Mouse (Mus musculus) embryonic stem cell, embryonic (primary cell): ENCODE measurements around the gene AC134908.4.

ENCODE experiments used
- CTCF ChIA-PET, 4 experiments: fragments of 300-600 bp in 2 of 4; fragments of 350-600 bp in 2 of 4; sonication (Branson Sonifier 250); formaldehyde crosslinking; loops; one replicate each; lab custom pipeline; 2022; ENCODE audit warnings: inconsistent platforms in 2 of 4; lab: Charles Lee
- POLR2A ChIA-PET, 4 experiments: fragments of 300-600 bp in 2 of 4; fragments of 350-600 bp in 2 of 4; sonication (Branson Sonifier 250); formaldehyde crosslinking; loops; one replicate each; lab custom pipeline; 2022; ENCODE audit warnings: antibody characterized with exemption in 4 of 4, inconsistent platforms in 1 of 4; lab: Charles Lee

Gene AC134908.4

DNA sequence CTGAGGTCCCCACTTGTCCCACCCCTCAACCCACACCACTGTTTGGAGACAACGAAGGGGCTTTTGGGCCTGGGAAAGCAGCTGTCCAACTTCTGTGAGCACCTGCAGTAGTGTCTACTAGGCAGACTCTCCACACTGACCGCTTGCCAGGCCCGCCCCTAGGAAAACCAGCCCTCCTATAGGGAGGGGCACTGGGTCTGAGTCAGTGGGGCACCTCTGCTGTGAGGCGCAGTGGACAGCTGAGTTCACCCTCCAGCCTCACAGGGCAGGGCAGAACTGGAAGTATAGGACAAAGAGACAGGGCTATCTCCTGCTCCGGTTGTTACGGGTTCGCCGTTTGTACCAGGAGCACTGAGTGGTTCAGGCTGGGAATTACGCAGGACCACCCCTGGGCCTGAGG lies 41.2 kb downstream of the AC134908.4 start, which contains the start of gene Msln:
Msln (minus strand) TSS at position 138 of the 400 bp plus-strand sequence.
- POLR2A ChIA-PET = interaction anchor here in 3 of 4 experiments (0.8 to 11.8 kb wide), 21 partner anchors 9 to 79 kb away, joined by 3 to 137 read pairs (median 4); partner anchors contain the start of genes Chtf18 (in 3 of the 3), Rpusd1 (in 3 of the 3), Metrn (in 2 of the 3) and Haghl (in 1 of the 3)
- CTCF ChIA-PET = interaction anchor here in 3 of 4 experiments (0.8 to 2.6 kb wide), 8 partner anchors 10 to 47 kb away, joined by 3 to 8 read pairs (median 5); partner anchors contain the start of gene Narfl (in 2 of the 3)

DNA sequence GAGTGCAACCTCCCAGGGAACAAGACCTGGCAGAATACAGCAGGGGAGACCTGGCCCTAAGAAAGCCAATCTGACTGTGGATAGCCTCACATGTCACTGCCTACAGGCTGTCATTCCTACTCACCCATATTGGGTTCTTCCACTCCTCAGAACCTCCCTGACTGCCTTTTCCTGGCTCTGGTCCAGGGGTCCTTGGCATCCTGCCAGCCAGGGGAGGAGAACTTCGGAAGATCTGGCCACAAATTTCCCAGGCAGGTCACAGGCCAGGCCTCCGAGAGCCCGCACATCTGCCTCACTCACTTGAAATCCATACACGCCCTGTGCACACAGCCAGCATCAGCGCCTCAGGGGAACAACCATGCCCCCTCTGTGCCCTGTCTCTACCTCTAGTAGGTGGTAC lies 44.0 kb downstream of the AC134908.4 start:
- CTCF ChIA-PET = interaction anchor here in 1 of 4 experiments (1.3 kb wide), 1 partner anchor 49 kb away, joined by 3 read pairs; no protein-coding TSS in a partner anchor
- POLR2A ChIA-PET = interaction anchor here in 1 of 4 experiments (1.3 kb wide), 2 partner anchors 24 to 27 kb away, joined by 3 to 4 read pairs; partner anchors contain the start of genes Chtf18 and Rpusd1

DNA sequence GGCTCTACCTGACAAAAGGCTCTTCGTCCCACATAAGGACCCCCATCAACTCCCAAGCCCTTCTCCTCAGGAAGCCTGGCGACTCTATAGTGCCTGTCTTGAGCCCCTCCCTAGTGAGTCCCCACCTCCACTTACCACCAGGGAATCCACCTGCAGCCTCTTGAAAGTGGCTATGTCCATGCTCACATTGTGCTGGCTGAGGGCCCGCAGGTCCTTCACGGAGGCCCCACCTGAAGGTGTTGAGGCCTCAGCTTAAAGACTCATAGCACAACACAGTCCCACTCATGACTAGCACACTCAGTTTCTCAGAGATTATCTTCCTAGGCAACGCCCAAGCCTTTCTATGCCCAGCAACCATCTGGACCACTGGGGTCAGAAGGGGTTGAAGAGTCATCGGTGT lies 46.1 kb downstream of the AC134908.4 start:
- CTCF ChIA-PET = no interaction called here

DNA sequence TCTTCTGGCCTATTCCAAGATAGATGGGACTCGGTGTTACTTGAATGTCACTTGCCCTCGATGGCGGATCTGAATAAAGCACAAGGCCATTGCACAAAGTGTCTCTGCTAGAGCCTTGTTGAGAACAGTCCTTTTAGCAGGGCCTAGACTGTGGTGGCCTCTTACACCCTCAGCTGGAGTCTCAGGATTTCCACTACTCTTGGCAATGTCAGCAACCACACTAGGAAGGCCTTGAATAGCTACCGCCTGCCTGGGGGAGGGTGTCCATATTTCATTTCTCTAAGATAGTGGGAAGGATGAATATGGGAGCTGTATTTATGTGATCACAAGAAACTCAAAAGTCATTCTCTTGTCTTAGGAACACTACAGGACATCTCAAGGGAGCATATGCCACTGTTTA lies 47.2 kb downstream of the AC134908.4 start:
- ChIA-PET POLR2A (interaction anchor here in 1 of 4 experiments (2.4 kb wide), 1 partner anchor 8 kb away, joined by 14 read pairs; no protein-coding TSS in a partner anchor), CTCF (no interaction called here)

More for the DNA sequence above, 46.1 kb downstream of the AC134908.4 start:
- POLR2A ChIA-PET = no interaction called here

DNA sequence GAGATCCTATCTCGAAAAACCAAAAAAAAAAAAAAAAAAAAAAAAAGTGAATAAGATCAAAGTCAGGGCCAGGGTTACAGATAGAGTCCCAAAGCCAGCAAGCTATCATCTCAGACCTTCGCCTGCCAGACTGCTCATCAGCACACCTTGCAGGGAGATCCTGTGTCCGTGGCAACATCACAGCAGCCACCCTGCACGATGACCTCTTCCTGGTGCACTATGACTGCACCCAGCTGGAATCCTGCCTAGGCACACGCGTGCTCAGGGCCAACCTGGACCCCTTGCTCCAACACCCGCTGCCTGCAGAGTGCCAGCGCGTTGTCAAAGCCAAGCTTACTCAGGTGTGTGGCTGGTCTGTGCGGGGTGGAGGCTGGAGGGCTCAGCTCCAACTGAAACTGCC lies 51.1 kb downstream of the AC134908.4 start:
- ChIA-PET CTCF (interaction anchor here in 3 of 4 experiments (0.6 to 1.5 kb wide), 11 partner anchors 8 to 922 kb away, joined by 3 to 11 read pairs (median 3); no protein-coding TSS in a partner anchor), POLR2A (interaction anchor here (0.6 to 3.0 kb wide), 20 partner anchors 8 to 1556 kb away, joined by 3 to 26 read pairs (median 5); partner anchors contain the start of genes Gng13 (in 2 of the 4), Msln (in 2 of the 4), Chtf18 (in 1 of the 4) and Haghl (in 1 of the 4))

DNA sequence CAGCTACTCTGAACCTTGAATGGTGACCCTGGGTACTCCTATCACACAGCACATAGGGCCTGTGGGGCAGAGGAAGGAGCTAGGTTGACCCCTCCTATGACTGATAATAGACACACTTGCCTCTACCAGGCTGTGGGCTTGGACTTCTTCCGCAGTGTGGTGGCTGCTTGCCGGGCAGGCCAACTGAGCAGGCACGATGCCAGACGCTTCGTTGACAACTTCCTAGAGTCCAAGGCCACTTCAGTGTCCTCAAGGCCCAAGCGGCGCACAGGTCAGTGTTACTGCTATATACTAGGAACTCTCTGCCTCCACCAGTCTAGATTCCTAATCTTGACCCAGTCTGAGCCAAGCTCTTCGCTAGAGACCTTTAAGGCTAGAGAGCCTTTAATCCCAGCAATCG lies 51.6 kb downstream of the AC134908.4 start:
- ChIA-PET POLR2A (interaction anchor here in 3 of 4 experiments (0.6 to 3.0 kb wide), 14 partner anchors 8 to 639 kb away, joined by 3 to 26 read pairs (median 6); partner anchors contain the start of genes Gng13 (in 2 of the 3), Msln (in 2 of the 3), Chtf18 (in 1 of the 3) and Haghl (in 1 of the 3)), CTCF (interaction anchor here (0.5 to 1.5 kb wide), 6 partner anchors 8 to 1148 kb away, joined by 3 to 11 read pairs (median 5); no protein-coding TSS in a partner anchor)

DNA sequence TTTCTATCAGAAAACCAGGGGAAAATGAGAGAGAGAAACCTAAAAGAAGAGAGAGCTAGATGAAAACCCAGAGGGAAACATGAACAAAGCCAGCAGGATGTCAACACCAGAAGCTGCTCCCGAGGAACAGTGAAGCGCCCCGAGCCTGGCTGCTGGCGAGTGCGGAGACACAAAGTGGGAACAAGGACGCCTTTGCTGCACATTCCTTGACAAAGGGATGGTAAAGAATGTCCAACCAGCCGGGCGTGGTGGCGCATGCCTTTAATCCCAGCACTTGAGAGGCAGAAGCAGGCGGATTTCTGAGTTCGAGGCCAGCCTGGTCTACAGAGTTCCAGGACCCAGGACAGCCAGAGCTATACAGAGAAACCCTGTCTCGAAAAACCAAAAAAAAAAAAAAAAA lies 54.0 kb downstream of the AC134908.4 start:
- ChIA-PET CTCF (interaction anchor here (0.6 to 1.9 kb wide), 9 partner anchors 9 to 1346 kb away, joined by 3 to 11 read pairs (median 6); no protein-coding TSS in a partner anchor), POLR2A (interaction anchor here (0.6 to 2.6 kb wide), 26 partner anchors 9 to 1770 kb away, joined by 3 to 16 read pairs (median 4); partner anchors contain the start of genes Rpusd1 (in 3 of the 4), Chtf18 (in 2 of the 4), Msln (in 2 of the 4) and AC134908.4 (in 1 of the 4))
